Mouse (Mus musculus) thymus, postnatal 10 days (tissue): ENCODE results near the gene Dscaml1.

Experiments used
- DNase-seq, 2 experiments: peaks; one replicate each; pipeline ENCODE4 v3.0.0; 2021; ENCODE audit warnings: low spot score in 2 of 2

The Dscaml1 gene

DNA sequence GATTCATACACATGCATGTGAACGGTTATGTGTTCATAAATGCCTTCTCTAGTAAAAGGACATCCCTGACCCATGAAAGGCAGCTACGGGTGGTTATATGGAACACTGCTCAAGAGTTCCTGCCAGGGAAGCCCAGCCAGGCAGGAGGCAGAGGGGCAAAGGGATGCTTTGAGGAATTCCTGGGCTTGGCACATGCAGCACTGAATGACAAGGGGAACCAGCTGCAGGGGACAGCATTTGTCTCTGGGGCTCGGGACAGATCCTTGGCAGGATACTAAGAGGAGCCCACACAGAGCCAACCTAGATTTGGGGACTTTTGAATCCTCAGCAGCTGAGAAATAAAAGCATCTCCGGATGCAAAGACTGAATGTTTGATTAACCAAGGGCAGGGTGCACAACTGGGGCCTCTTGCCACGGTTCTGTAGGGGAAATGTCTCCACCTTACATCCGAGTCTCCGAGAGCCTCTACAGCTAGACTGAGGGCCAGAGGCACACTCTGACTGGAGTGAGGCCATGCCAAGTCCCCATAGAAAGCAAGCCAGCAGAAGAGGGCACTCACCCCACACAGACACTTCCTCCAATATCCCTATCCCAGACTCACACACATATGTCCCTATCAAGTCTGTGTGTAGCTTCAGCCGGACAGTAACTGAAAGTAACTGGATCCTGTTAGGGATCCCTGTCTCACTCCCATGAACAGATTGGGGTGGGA, 251.7 kb downstream of the Dscaml1 start:
- DNase-seq, result no peak

GRCm38 (mm10) chr9:45678664-45679026, 252.2 kb downstream of the Dscaml1 start:
- DNase-seq, result no peak

- DNase-seq, result no peak
Measured at GRCm38 (mm10) chr9:45682461-45682998, 256.1 kb downstream of the Dscaml1 start.

- DNase-seq, result no peak
Measured at GRCm38 (mm10) chr9:45693424-45694237, 267.2 kb downstream of the Dscaml1 start.

- DNase-seq, result no peak
Measured at GRCm38 (mm10) chr9:45694256-45694655, 267.8 kb downstream of the Dscaml1 start.

GRCm38 (mm10) chr9:45699171-45699570, 272.7 kb downstream of the Dscaml1 start:
- DNase-seq, result no peak

DNA sequence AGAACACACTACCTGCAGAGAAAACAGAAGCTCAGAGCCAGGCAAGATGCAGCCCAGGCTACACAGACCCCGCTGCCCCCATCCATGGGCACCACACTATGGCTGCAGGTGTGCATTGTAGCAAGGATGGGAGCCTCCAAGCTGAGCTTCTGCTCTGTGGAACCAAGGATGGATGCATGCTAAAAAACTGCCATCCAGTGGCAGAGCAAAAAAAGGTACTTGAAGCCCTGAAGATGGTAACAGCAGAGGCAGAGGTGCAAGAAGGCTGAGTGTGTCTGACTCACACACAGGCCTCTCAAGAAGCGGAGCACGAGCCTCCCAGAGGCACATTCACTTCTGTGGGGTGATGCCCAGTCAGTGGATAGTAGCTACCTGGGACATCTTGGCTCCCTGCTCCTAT, 276.8 kb downstream of the Dscaml1 start:
- DNase-seq, result no peak

GRCm38 (mm10) chr9:45704441-45704840, 278.0 kb downstream of the Dscaml1 start:
- no peak for DNase-seq

DNA sequence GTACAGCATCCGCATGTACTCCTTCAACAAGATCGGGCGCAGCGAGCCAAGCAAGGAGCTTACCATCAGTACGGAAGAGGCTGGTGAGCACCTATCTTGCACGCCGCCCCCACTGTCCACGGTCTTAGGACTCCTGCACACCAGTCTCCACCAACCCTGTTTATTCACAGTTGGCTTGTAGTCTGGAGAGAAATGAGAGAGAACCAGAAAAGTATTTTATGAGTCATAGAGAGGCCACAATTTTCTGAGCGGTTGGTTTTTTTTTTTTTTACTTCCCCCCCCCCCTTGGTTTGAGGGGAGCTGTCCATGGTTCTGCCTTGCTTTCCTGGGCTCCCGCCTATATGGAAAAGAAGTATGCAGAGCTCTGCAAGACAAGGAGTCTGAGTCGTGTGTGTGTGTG, 283.9 kb downstream of the Dscaml1 start:
- DNase-seq, result no peak

GRCm38 (mm10) chr9:45715387-45715786, 289.0 kb downstream of the Dscaml1 start:
- DNase-seq, result no peak

DNA sequence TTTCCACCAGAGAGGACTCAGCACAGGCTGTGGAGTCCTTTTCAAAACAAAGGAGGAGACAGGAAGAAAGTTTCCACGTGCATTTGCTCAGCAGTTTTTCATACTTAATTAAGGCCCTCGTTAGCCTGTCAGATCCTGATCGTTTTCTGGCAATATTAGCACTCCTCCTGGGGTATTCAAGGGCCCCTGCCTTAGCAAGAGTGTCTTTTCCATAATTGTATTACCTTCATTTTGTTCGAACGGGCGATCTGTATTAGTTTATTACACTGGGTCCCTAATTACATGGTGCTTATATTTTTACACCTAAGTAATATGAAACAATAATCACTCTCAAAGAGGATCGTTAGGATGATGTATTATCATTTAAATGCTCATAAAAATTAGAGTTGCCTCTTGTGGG, 293.6 kb downstream of the Dscaml1 start:
- DNase-seq, result no peak

DNA sequence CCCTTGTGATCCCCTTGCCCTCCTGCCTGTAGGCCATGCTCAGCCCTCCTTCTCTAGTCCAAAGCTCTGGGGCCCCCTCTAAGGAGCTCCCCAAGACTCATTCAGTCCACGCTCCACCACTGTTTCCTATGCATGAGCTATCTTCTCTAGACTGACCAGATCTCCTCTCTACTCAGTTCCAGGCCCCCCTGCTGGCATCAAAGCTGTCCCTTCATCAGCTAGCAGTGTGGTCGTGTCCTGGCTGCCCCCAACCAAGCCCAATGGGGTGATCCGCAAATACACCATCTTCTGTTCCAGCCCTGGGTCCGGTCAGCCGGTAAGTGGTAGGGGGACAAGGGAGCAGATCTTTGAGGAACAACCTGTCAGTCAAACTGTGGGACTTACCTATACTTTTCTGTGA, 305.4 kb downstream of the Dscaml1 start:
- no peak for DNase-seq

DNA sequence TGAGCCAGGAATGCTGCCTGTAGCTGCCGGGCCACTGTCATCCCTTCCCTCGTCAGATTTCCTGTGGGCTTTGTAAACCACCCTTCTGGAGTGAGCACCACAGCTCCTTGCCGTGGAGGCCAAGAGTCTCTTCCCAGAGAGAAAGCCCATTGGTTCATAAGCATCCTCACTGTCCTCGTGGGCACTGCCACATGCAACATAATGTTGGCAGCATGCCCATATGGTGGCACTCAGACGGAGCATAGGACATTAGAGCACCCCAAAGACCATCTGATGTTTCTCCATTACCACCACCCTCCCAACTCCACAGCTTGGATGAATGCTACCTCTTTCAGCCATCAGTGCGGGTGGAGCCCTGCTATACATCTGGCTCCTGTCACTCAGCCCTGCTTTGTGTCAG, 306.8 kb downstream of the Dscaml1 start:
- DNase-seq, result no peak

GRCm38 (mm10) chr9:45739001-45739701, 312.7 kb downstream of the Dscaml1 start:
- no peak for DNase-seq

DNA sequence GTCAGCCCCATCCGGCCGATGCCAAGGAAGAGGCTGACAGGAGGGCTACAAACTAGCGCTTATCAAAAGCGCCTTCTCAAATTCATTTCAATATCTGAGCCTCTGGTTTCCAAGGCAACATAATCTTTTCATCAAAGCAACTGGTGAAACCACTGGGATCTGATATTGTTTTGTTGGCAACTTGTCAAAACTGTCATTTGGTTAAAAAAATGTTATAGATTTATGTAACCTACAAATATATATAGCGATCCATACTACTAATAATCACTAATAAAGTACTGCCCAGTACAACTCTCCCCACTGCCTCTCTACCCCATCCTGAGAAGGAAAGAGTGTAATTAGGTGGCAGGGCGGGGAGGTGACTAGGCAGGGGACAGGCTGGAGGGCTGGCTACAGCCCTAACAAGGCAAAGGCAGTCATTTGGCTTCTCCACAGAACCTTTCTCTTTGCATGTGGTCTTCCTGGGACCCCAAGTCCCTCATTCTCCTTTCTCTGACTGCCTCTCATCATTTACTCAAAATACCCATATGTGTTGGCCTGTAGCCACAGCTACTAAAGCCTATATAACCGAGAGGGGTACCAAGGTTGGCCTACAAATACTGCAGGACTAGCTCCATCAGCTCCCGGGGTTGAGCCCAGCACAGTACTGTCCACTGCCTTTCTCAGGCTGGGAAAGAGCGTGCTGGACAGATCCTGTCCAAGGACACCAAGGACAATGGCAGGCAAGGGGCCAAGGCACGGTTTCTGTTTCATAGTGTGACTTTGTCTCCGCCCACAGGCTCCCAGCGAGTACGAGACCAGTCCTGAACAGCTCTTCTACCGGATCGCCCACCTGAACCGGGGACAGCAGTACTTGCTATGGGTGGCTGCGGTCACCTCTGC, 313.5 kb downstream of the Dscaml1 start:
- DNase-seq, result no peak

- no peak for DNase-seq
Measured at GRCm38 (mm10) chr9:45740584-45740980, 314.2 kb downstream of the Dscaml1 start.

GRCm38 (mm10) chr9:45745451-45745850, 319.0 kb downstream of the Dscaml1 start:
- DNase-seq, result no peak

GRCm38 (mm10) chr9:45749917-45750316, 323.5 kb downstream of the Dscaml1 start:
- no peak for DNase-seq

DNA sequence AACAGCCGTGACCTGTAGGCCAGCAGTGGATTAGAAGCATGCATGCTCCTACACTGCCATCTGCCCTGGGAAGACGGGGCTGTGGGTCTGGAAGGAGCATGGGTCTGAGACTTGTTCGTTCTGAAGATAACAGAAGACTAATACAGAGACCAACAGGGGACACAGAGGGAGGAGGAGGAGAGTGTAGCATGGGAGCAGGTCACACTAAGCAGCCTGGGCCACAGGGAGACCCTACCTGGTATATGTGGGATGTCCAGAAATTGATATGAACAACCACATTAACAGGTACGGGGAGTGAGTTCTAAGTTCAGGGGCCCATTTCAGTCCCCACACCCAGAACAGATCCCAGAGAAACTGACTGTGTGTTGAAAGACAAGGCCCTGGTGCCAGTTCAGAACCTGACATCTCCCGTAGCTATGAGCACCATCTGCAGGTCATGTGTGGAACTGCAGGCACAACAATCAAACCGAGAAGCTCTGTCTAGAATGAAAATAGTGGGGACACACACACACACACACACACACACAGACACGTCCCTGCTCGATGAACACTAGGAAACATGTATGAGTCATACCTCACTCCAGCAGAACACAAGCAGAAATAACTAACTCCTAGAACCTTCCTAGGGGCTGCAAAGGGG, 328.1 kb downstream of the Dscaml1 start:
- DNase-seq, result peak in 1 of 2 experiments; percentile 37

- DNase-seq, result no peak
Measured at GRCm38 (mm10) chr9:45766195-45766594, 339.8 kb downstream of the Dscaml1 start.

DNA sequence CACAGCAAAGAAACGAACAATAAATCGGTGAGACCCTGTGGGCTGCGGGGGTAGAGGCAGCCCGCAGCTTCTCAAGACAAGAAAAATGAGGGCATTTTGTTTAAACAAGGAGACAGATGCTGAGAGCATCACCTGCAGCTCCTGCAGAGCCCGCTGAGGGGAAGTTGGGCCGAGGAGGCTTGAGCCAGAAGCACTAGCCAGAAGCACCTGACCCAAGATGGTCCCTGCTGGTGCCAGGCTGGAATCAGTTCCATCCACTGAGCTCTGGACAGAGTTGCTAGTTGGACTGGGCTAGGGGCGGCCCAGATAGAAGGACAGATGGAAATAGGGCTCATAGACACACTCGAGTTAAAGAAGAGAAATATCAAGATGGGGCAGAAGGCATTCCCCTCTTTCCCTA, 340.7 kb downstream of the Dscaml1 start:
- no peak for DNase-seq
